Mouse (Mus musculus): ENCODE measurements around the gene Ager.

Gene Ager

GRCm38 (mm10) chr17:34585121-34585520 is 12.5 kb upstream of the Ager start:
- DNase-seq (ENCODE audit: low read depth, low spot score) = no peak

- no peak for DNase-seq (ENCODE audit: low read depth, low spot score)
Observed at GRCm38 (mm10) chr17:34585877-34586771, 11.5 kb upstream of the Ager start.

- no peak for DNase-seq (ENCODE audit: low read depth, low spot score)
Observed at GRCm38 (mm10) chr17:34586796-34587422, 10.8 kb upstream of the Ager start.

- no peak for DNase-seq (ENCODE audit: low read depth, low spot score)
Observed at GRCm38 (mm10) chr17:34587423-34587811, 10.2 kb upstream of the Ager start.

- DNase-seq (ENCODE audit: low read depth, low spot score) = no peak
Observed at GRCm38 (mm10) chr17:34587814-34588213, 9.8 kb upstream of the Ager start.

- no peak for DNase-seq (ENCODE audit: low read depth, low spot score)
Observed at GRCm38 (mm10) chr17:34588767-34589166, 8.9 kb upstream of the Ager start.

GRCm38 (mm10) chr17:34589206-34589605 is 8.5 kb upstream of the Ager start:
- DNase-seq (ENCODE audit: low read depth, low spot score) = no peak

- no peak for DNase-seq (ENCODE audit: low read depth, low spot score)
Observed at GRCm38 (mm10) chr17:34589681-34590101, 8.0 kb upstream of the Ager start, which contains the start of gene Gpsm3. Gene Gpsm3, plus strand, starts transcription at chr17:34589806.

GRCm38 (mm10) chr17:34590154-34590987 is 7.3 kb upstream of the Ager start:
- DNase-seq (ENCODE audit: low read depth, low spot score) = no peak

- no peak for DNase-seq (ENCODE audit: low read depth, low spot score)
Observed at GRCm38 (mm10) chr17:34591029-34591993, 6.4 kb upstream of the Ager start, which contains the start of gene Pbx2. Gene Pbx2, plus strand, starts transcription at chr17:34591266.

GRCm38 (mm10) chr17:34591994-34592375 is 5.7 kb upstream of the Ager start:
- no peak for DNase-seq (ENCODE audit: low read depth, low spot score)

GRCm38 (mm10) chr17:34592581-34593549 is 4.8 kb upstream of the Ager start:
- DNase-seq (ENCODE audit: low read depth, low spot score) = no peak

- DNase-seq (ENCODE audit: low read depth, low spot score) = no peak
Observed at GRCm38 (mm10) chr17:34593752-34594525, 3.7 kb upstream of the Ager start.

GRCm38 (mm10) chr17:34596098-34596497 is 1.6 kb upstream of the Ager start:
- no peak for DNase-seq (ENCODE audit: low read depth, low spot score)

- no peak for DNase-seq (ENCODE audit: low read depth, low spot score)
Observed at GRCm38 (mm10) chr17:34599891-34600290, 2.2 kb downstream of the Ager start.

- no peak for DNase-seq (ENCODE audit: low read depth, low spot score)
Observed at GRCm38 (mm10) chr17:34601796-34602195, 4.1 kb downstream of the Ager start.

GRCm38 (mm10) chr17:34603375-34604060 is 5.9 kb downstream of the Ager start, which contains the start of gene Rnf5:
Gene Rnf5, minus strand, starts transcription at chr17:34603690.
- DNase-seq (ENCODE audit: low read depth, low spot score) = peak; percentile 98

- DNase-seq (ENCODE audit: low read depth, low spot score) = no peak
Observed at GRCm38 (mm10) chr17:34604061-34604508, 6.4 kb downstream of the Ager start, which contains the start of gene Agpat1. Gene Agpat1, plus strand, starts transcription at chr17:34604262.
